Mouse (Mus musculus) macrophage (primary cell): ENCODE measurements around the gene Gm11444. TPM values are rescaled to one million over a fixed set of nuclear protein-coding genes. Genes with fewer than 3 reads are reported as not detected.

Experiments
- H3K27ac ChIP-seq: fragments of 350-480 bp; formaldehyde crosslinking; 2 replicates; pipeline ENCODE4 v1.9.0; 2021
- H3K36me3 ChIP-seq: fragments of 350-480 bp; formaldehyde crosslinking; 2 replicates; pipeline ENCODE4 v1.9.0; 2021; ENCODE audit errors: inconsistent target
- H3K4me3 ChIP-seq: fragments of 350-480 bp; formaldehyde crosslinking; 2 replicates; pipeline ENCODE4 v1.9.0; 2021; ENCODE audit errors: inconsistent target
- H3K79me2 ChIP-seq: fragments of 350-480 bp; formaldehyde crosslinking; 2 replicates; pipeline ENCODE4 v1.9.0; 2021; ENCODE audit errors: inconsistent target
- WGBS: methylation state at CpG from one replicate; pipeline ENCODE4 v1.1.7; 2026; ENCODE audit warnings: inconsistent platforms; ENCODE audit not compliant: missing documents; 5-methylcytosine and 5-hydroxymethylcytosine counted together
- polyA plus RNA-seq: library from polyadenylated mRNA; stranded (reverse); fragments of 250-400 nt; gene quantifications from 3 replicates; pipeline ENCODE4 v1.2.4, GENCODE M21; 2018; ENCODE audit warnings: inconsistent platforms
- total RNA-seq, 78 experiments: library from RNA; depleted of rRNA; stranded (reverse); fragments of 250-400 nt; gene quantifications; 1 replicate in 9 of 78; 2 replicates in 24 of 78; 3 replicates in 43 of 78; 4 replicates in 2 of 78; pipeline ENCODE4 v1.2.4; 2018; ENCODE audit warnings: inconsistent platforms in 56 of 78

Gm11444 gene
- not detected for total RNA-seq (2018; cell fraction: chromatin; rRNA removed)
- not detected for total RNA-seq (2018; cell fraction: cytosol; rRNA removed)
- total RNA-seq (2018; cell fraction: nucleus; rRNA removed), result not detected
- not detected in 3 replicates for polyA plus RNA-seq

- H3K27ac ChIP-seq, result no peak within 1 kb of the TSS
- no peak within 1 kb of the TSS for H3K4me3 ChIP-seq
- H3K79me2 ChIP-seq, result no peaks in the 10 kb centered on the region
- WGBS, result 86% methylated on average over 6 of the region's 6 CpGs
- no peaks in the 10 kb centered on the region for H3K36me3 ChIP-seq
These were observed at the start of gene Gm11444 for GRCm38 (mm10) chr11:85850233-85850632. Gm11444 (minus strand) TSS chr11:85850333.

- 62% methylated on average over 9 of the region's 13 CpGs for WGBS
These were observed 46.3 kb upstream of the Gm11444 start for GRCm38 (mm10) chr11:85896335-85896985.

GRCm38 (mm10) chr11:85894731-85895545 is 44.8 kb upstream of the Gm11444 start:
- no peaks in the 10 kb centered on the region for H3K36me3 ChIP-seq
- no peak overlapping the region for H3K27ac ChIP-seq
- H3K4me3 ChIP-seq, result no peak overlapping the region
- WGBS, result 9% methylated on average over 43 of the region's 43 CpGs
- H3K79me2 ChIP-seq, result no peaks in the 10 kb centered on the region

More at GRCm38 (mm10) chr11:85896335-85896985, 46.3 kb upstream of the Gm11444 start:
- Histone ChIP-seq H3K4me3 (no peak overlapping the region), H3K79me2 (no peaks in the 10 kb centered on the region), H3K36me3 (no peaks in the 10 kb centered on the region), H3K27ac (no peak overlapping the region)

GRCm38 (mm10) chr11:85894136-85894530 is 44.0 kb upstream of the Gm11444 start:
- H3K4me3 ChIP-seq, result no peak overlapping the region
- no peak overlapping the region for H3K27ac ChIP-seq
- no peaks in the 10 kb centered on the region for H3K36me3 ChIP-seq
- H3K79me2 ChIP-seq, result no peaks in the 10 kb centered on the region
- 10% methylated on average over 3 of the region's 3 CpGs for WGBS

DNA sequence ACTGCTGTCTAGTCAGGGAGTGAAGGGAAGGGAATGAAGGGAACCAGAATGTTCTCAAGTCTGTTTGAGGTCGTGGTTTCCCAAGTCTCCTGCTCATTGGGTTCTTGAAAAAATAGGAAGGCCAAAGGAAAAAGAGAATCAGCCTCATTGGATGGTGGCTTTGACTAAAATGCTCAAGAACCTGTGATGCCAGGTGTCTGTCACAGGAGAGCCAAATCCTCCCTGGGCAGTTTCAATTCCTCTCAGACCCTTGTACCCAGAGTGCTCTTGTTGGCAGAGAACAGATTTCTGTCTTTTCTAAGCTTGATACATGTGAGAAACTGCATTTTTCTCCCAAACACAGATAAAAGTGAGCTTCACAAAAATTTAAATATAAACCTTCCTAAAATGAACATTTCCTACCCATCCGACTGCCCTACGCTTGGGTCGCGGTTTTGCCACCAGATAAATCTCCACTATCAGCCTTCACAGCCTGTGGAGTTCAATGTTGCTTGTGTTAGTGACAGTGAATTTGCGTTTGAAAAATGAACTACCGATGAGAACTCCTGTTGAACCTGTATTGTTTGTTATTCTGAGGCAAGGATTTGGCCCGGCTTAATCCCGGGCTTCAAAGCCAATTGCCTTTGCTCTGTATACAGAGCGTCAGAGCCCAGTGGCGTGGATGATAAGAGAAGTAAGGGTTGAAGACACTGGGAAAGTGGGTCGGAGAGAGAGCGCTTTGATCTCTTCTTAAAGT is 43.4 kb upstream of the Gm11444 start:
- Histone ChIP-seq H3K79me2 (no peaks in the 10 kb centered on the region), H3K4me3 (no peak overlapping the region), H3K27ac (no peak overlapping the region), H3K36me3 (no peaks in the 10 kb centered on the region)
- 11% methylated on average over 12 of the region's 13 CpGs for WGBS

- H3K4me3 ChIP-seq, result no peak overlapping the region
- H3K27ac ChIP-seq, result no peak overlapping the region
- H3K79me2 ChIP-seq, result no peaks in the 10 kb centered on the region
- WGBS, result 4% methylated on average over 6 of the region's 6 CpGs
- H3K36me3 ChIP-seq, result no peaks in the 10 kb centered on the region
These were observed 42.6 kb upstream of the Gm11444 start for GRCm38 (mm10) chr11:85892771-85893170.

- 31% methylated on average over 2 of the region's 2 CpGs for WGBS
- no peaks in the 10 kb centered on the region for H3K79me2 ChIP-seq
- no peaks in the 10 kb centered on the region for H3K36me3 ChIP-seq
These were observed 41.5 kb upstream of the Gm11444 start for GRCm38 (mm10) chr11:85891692-85892040.

GRCm38 (mm10) chr11:85891010-85891691 is 41.0 kb upstream of the Gm11444 start:
- Histone ChIP-seq H3K79me2 (no peaks in the 10 kb centered on the region), H3K36me3 (no peaks in the 10 kb centered on the region), H3K4me3 (no peak overlapping the region), H3K27ac (no peak overlapping the region)
- WGBS, result 12% methylated on average over 13 of the region's 13 CpGs

More at GRCm38 (mm10) chr11:85891692-85892040, 41.5 kb upstream of the Gm11444 start:
- no peak overlapping the region for H3K4me3 ChIP-seq
- no peak overlapping the region for H3K27ac ChIP-seq

DNA sequence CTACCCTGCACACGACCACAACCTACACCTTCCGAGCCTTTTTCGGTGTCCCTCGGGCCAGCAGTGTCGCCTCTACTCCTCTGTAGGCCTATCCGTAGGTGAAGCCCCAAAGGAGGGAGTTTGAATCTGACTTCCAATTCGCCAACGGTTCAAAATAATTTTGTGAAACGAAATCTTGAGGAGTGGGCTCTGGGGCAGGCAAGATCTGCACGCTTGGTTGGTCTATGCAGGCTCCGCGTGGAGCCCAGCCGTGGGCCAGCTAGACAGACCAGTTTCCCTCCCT is 40.4 kb upstream of the Gm11444 start:
- no peak overlapping the region for H3K27ac ChIP-seq
- H3K36me3 ChIP-seq, result no peaks in the 10 kb centered on the region
- no peaks in the 10 kb centered on the region for H3K79me2 ChIP-seq
- no peak overlapping the region for H3K4me3 ChIP-seq
- WGBS, result 14% methylated on average over 13 of the region's 13 CpGs

DNA sequence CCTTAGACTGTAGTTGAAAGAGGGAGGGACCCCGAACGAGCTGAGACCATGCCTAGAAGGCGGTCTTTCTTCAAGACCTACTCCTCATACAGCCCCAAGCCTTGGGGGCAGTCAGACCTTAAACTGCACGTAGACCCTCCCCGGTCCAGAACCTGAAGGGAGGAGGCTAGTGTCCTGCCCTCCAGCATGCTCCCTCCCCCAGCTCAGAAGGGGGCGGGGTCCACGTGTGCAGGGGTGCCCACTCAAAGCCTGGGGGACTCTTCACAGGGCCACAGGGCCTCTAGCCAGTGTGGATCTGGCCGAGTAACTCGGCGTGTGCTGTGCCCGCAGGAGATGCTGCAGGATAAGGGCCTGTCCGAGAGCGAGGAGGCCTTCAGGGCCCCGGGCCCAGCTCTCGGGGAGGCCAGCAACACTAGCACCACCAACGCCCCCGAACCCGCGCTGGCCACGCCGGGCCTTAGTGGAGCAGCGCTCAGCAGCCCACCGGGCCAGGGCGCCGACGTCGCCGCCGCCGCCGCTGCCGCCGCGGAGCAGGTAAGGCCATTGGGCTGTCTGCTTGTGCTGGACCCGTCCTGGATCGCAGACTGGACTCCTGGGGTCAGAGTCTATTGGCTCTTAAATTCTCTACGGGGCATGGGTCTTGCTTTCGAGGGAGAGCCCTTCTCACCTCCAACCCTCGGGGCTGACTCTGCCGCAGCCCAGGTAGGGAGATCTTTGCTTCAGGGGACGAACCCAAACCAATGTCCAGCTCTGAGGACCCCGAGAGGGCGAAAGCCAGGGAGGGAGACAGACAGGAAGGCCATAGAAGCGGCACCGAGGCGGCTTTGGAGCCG is 39.8 kb upstream of the Gm11444 start:
- WGBS, result 13% methylated on average over 35 of the region's 47 CpGs
- Histone ChIP-seq H3K36me3 (no peaks in the 10 kb centered on the region), H3K4me3 (no peak overlapping the region), H3K79me2 (no peaks in the 10 kb centered on the region), H3K27ac (no peak overlapping the region)

DNA sequence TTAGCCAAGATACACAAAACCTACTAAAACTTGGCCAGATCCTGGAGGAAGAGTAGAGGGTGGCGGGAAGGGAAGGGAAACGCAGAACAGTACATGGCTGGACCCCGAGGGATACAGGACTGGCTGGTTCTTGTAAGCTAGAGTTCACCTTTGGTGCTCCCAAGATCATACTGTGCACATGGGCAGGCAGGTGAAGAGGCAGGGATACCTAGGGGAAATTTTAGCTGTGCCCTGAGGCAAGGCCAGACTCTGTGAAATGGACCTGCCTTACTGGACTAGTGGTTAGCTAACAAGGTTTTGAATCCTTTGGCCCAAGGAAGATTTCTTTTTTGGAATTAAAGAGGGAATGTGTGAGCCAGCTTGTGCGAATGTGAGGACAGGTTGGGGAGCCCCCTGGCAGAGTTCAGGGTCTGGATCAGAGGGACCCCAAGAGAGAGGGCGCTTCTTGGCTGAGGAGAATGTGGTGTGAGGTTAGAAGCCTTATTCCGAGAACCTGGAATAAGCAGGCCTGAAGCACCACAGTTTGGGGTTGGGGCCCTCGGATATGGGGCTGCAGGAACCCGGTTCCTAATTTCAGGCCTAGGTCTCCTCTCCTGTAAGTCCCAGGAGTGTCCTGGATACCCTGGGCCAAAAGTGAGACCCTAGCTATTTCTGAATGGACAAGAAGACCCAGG is 39.1 kb upstream of the Gm11444 start:
- no peaks in the 10 kb centered on the region for H3K79me2 ChIP-seq
- WGBS, result 68% methylated on average over 8 of the region's 8 CpGs
- H3K4me3 ChIP-seq, result no peak overlapping the region
- H3K27ac ChIP-seq, result no peak overlapping the region
- H3K36me3 ChIP-seq, result no peaks in the 10 kb centered on the region

DNA sequence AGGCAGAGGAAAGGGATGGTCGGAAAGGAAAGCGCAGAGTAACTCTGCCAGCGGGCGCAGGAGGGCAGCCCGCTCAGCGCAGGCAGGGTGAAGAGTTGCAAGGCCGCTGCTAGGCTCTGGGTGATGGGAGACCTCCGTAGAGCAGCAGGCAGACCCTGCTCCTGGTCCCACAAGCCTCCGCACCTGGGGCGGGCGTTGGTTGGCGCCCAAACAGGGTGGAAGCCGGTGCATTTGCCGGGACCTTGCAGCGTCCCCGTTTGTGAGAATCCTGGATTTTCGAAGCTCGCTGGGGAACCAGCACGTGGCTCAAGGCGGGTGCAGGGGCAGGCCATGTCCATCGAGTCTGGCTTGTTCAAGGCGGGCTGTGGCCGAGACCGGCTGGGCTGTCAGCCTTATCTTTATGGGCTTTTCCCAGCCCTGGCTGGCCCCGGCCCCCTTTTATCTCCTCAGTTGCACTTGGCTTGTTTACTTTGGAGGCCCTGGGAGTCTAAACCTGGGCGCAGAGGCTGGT is 38.4 kb upstream of the Gm11444 start:
- Histone ChIP-seq H3K27ac (no peak overlapping the region), H3K79me2 (no peaks in the 10 kb centered on the region), H3K36me3 (no peaks in the 10 kb centered on the region), H3K4me3 (no peak overlapping the region)
- 8% methylated on average over 26 of the region's 26 CpGs for WGBS

GRCm38 (mm10) chr11:85887801-85888450 is 37.8 kb upstream of the Gm11444 start:
- no peaks in the 10 kb centered on the region for H3K36me3 ChIP-seq
- no peak overlapping the region for H3K4me3 ChIP-seq
- no peak overlapping the region for H3K27ac ChIP-seq
- 16% methylated on average over 17 of the region's 17 CpGs for WGBS
- no peaks in the 10 kb centered on the region for H3K79me2 ChIP-seq
